Mouse (Mus musculus) megakaryocyte-erythroid progenitor cell, adult 5 weeks (primary cell): Measurements from ENCODE around the gene Cd163l1. TPM values are rescaled to one million over a fixed set of nuclear protein-coding genes. Genes with fewer than 3 reads are reported as not detected.

Experiments
- polyA plus RNA-seq: library from polyadenylated mRNA; stranded (reverse); fragments of >175 nt; gene quantifications from 2 replicates; pipeline ENCODE4 v1.2.3, GENCODE M21; 2012

Gene Cd163l1
- 0.18 TPM in 1 of 2 replicates, not detected in the other for polyA plus RNA-seq

DNA sequence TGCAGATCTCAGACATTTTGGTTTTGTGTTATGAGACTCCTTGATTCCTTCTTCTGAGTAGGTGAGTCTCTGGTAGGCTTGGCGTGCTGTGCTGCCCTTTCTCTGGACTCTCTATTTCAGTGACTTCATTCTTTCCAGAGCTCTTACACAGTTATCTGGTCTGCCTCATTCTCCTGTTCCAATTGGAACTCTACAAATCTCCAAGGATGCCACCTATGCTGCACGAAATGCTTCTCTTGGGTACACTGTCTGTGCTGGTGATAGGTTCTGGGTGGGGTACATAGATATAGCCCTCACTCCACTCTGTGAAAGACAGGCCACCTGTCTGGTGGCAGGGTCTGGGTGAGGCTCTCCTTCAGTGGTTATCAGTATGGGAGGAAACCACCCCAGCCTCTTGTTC is at the start of gene Cd163l1:
Cd163l1 (plus strand) TSS at position 301 of the 400 bp plus-strand sequence.

DNA sequence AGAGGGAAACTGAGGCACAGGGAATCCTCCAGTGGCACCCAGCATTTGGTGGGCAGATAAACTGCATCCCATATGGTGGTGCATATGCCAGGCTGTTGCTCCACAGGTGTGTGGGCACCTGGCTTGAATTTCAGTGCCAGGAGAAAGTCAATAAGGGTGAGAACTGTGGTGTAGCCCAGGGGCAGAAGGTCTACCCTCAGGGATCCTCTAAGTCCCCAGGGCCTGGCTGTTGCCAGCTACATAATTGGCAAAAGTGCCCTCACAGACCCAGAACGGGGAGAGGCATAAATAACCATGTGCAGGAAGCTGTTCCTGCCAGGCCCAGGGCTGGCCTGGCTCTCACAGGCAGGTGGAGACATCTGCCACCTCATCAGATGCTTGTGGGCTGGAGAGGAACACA is 45.1 kb upstream of the Cd163l1 start, which contains the start of gene Olfr523:
Olfr523 (plus strand) TSS at position 282 of the 400 bp plus-strand sequence.

DNA sequence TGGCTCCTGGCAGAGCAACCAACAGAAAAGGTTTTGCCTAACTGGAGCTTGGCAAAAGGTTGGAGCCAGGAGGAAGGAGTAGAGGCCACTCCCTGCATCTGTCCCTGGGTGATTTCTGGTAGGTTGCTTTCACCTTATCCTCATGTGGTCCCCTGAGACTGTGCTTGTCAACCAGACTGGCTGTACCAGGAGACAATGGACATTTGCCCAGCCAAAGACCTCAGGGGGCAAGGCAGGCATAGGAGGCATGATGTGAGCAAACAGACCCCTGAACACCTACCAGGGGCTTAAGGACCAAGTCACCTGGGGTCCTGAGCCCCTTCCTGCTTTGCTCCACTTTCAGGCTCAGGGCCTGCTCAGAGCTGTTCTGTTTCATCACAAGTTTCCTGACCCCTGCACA is 12.2 kb upstream of the Cd163l1 start, which contains the start of gene Olfr524:
Olfr524 (minus strand) TSS at position 101 of the 400 bp plus-strand sequence.

GRCm38 (mm10) chr7:140247216-140247615 is 29.1 kb downstream of the Cd163l1 start, which contains the start of gene 5830411N06Rik:
5830411N06Rik (plus strand) TSS chr7:140247284.

Other genes with a start within 250 kb of the Cd163l1 start
- gene 6430531B16Rik, start 239.5 kb upstream of the Cd163l1 start, polyA plus RNA-seq: 0.28 and 0.29 TPM in 2 replicates
- 3.1 and 7.5 TPM in 2 replicates for gene Adam8, start 225.7 kb upstream of the Cd163l1 start, polyA plus RNA-seq
- gene Zfp511, start 181.9 kb upstream of the Cd163l1 start, polyA plus RNA-seq: 19.1 and 20.0 TPM in 2 replicates
- 8.3 and 8.4 TPM in 2 replicates for gene Tubgcp2, start 181.6 kb upstream of the Cd163l1 start, polyA plus RNA-seq
- gene Msx3, start 169.2 kb upstream of the Cd163l1 start, polyA plus RNA-seq: not detected in 2 replicates
- 0.05 and 0.50 TPM in 2 replicates for gene Caly, start 135.7 kb upstream of the Cd163l1 start, polyA plus RNA-seq
- not detected in 2 replicates for gene Prap1, start 124.9 kb upstream of the Cd163l1 start, polyA plus RNA-seq
- 14.6 and 16.2 TPM in 2 replicates for gene Fuom, start 115.8 kb upstream of the Cd163l1 start, polyA plus RNA-seq
- gene Paox, start 102.5 kb upstream of the Cd163l1 start, polyA plus RNA-seq: 6.8 and 8.3 TPM in 2 replicates
- 7.4 and 8.2 TPM in 2 replicates for gene Echs1, start 101.8 kb upstream of the Cd163l1 start, polyA plus RNA-seq
- gene Mtg1, start 80.7 kb upstream of the Cd163l1 start, polyA plus RNA-seq: 4.8 and 6.7 TPM in 2 replicates
- gene Sprn, start 63.4 kb upstream of the Cd163l1 start, polyA plus RNA-seq: not detected in 2 replicates
- gene Olfr522, start 53.5 kb upstream of the Cd163l1 start, polyA plus RNA-seq: not detected in 2 replicates
- not detected in 2 replicates for gene Olfr523, start 45.0 kb upstream of the Cd163l1 start, polyA plus RNA-seq
- gene Olfr524, start 12.3 kb upstream of the Cd163l1 start, polyA plus RNA-seq: 0.02 TPM in 1 of 2 replicates, not detected in the other
- not detected in 2 replicates for gene 5830411N06Rik, start 29.0 kb downstream of the Cd163l1 start, polyA plus RNA-seq
- gene Olfr525, start 102.6 kb downstream of the Cd163l1 start, polyA plus RNA-seq: not detected in 2 replicates
- gene Olfr527, start 115.8 kb downstream of the Cd163l1 start, polyA plus RNA-seq: not detected in 2 replicates
- gene Olfr60, start 143.4 kb downstream of the Cd163l1 start, polyA plus RNA-seq: not detected in 2 replicates
- not detected in 2 replicates for gene Olfr530, start 158.1 kb downstream of the Cd163l1 start, polyA plus RNA-seq
- gene Olfr531, start 184.7 kb downstream of the Cd163l1 start, polyA plus RNA-seq: not detected in 2 replicates
- gene Olfr532, start 203.4 kb downstream of the Cd163l1 start, polyA plus RNA-seq: not detected in 2 replicates
- gene Olfr533, start 245.1 kb downstream of the Cd163l1 start, polyA plus RNA-seq: 0.06 TPM in 1 of 2 replicates, not detected in the other